Mouse (Mus musculus): ENCODE results near the gene Gm10974. TPM values are rescaled to one million over a fixed set of nuclear protein-coding genes. Genes with fewer than 3 reads are reported as not detected.

Gm10974 gene
- polyA plus RNA-seq, 1 experiment from 2014 or later: not detected

GRCm38 (mm10) chr7:66418981-66419380 lies 53.3 kb downstream of the Gm10974 start:
- Histone ChIP-seq H3K4me2 (no peak overlapping the region), H3K9ac (no peak overlapping the region), H3K4me1 (replicated peaks) (no peaks in the 10 kb centered on the region), H3K9me3 (no peaks in the 10 kb centered on the region), H3K4me3 (no peak overlapping the region), H3K36me3 (no peaks in the 10 kb centered on the region), H3K27ac (replicated peaks) (no peak overlapping the region), H3K27me3 (peaks cover 28% of the 10 kb centered on the region)
- whole genome bisulfite sequencing: 57% methylated on average over 12 of the region's 12 CpGs
- no peak for ATAC-seq (ENCODE audit: low read depth)

- H3K27ac ChIP-seq (replicated peaks): no peak overlapping the region
These were observed 56.2 kb downstream of the Gm10974 start for GRCm38 (mm10) chr7:66421903-66422302.

GRCm38 (mm10) chr7:66427053-66427436 lies 61.3 kb downstream of the Gm10974 start:
- under 1% methylated on average over 23 of the region's 23 CpGs for WGBS
- ATAC-seq (ENCODE audit: low read depth): peak; percentile 55
- H3K4me3 ChIP-seq: peak overlapping the region; percentile 49
- H3K27me3 ChIP-seq: peaks cover 74% of the 10 kb centered on the region
- H3K9ac ChIP-seq: peak overlapping the region; percentile 35
- no peak overlapping the region for H3K27ac ChIP-seq (replicated peaks)
- no peaks in the 10 kb centered on the region for H3K36me3 ChIP-seq
- peaks cover 16% of the 10 kb centered on the region for H3K4me1 ChIP-seq (replicated peaks)
- H3K9me3 ChIP-seq: no peaks in the 10 kb centered on the region
- H3K4me2 ChIP-seq: peak overlapping the region; percentile 92

More at GRCm38 (mm10) chr7:66421903-66422302, 56.2 kb downstream of the Gm10974 start:
- ATAC-seq (ENCODE audit: low read depth): no peak
- no peaks in the 10 kb centered on the region for H3K9me3 ChIP-seq
- no peak overlapping the region for H3K4me2 ChIP-seq
- peaks cover 57% of the 10 kb centered on the region for H3K27me3 ChIP-seq
- H3K4me1 ChIP-seq (replicated peaks): peaks cover 2% of the 10 kb centered on the region
- WGBS: 73% methylated on average over 8 of the region's 8 CpGs
- H3K9ac ChIP-seq: no peak overlapping the region
- H3K4me3 ChIP-seq: no peak overlapping the region
- H3K36me3 ChIP-seq: no peaks in the 10 kb centered on the region

GRCm38 (mm10) chr7:66427437-66428161 lies 61.9 kb downstream of the Gm10974 start, which contains the start of gene Aldh1a3:
Aldh1a3 (minus strand) TSS chr7:66427517.
- Histone ChIP-seq H3K27ac (replicated peaks) (no peak within 1 kb of the TSS), H3K9ac (peak within 1 kb of the TSS; percentile 35), H3K9me3 (no peaks in the 10 kb centered on the region), H3K27me3 (peaks cover 74% of the 10 kb centered on the region), H3K4me1 (replicated peaks) (peaks cover 16% of the 10 kb centered on the region), H3K4me3 (peak within 1 kb of the TSS; percentile 49), H3K36me3 (no peaks in the 10 kb centered on the region), H3K4me2 (peak within 1 kb of the TSS; percentile 92)
- under 1% methylated on average over 56 of the region's 56 CpGs for WGBS
- ATAC-seq (ENCODE audit: low read depth): peak; percentile 81

- 0 out of 2 replicates have a peak, but pooled peaks have one; percentile 32 for ATAC-seq (ENCODE audit: low read depth)
- H3K36me3 ChIP-seq: no peaks in the 10 kb centered on the region
- no peak overlapping the region for H3K4me2 ChIP-seq
- 41% methylated on average over 10 of the region's 10 CpGs for WGBS
- no peak overlapping the region for H3K27ac ChIP-seq (replicated peaks)
- H3K4me3 ChIP-seq: no peak overlapping the region
- H3K4me1 ChIP-seq (replicated peaks): no peaks in the 10 kb centered on the region
- H3K9me3 ChIP-seq: no peaks in the 10 kb centered on the region
- peaks cover 8% of the 10 kb centered on the region for H3K27me3 ChIP-seq
- H3K9ac ChIP-seq: no peak overlapping the region
These were observed 68.8 kb downstream of the Gm10974 start for GRCm38 (mm10) chr7:66434453-66434935.

Small RNA genes within 50 kb of the gene (microRNA-seq; reads per million reads assigned to microRNA genes)
- not detected for gene Mir7057

Other genes starting within 250 kb of the Gm10974 start
- gene Lrrk1, start 22.4 kb downstream of the Gm10974 start, polyA plus RNA-seq (2015; fragmentation: Nextera tagmentation; extraction: Ambion mirVana): 6.5 and 8.0 TPM in 2 replicates
- gene Aldh1a3, start 61.6 kb downstream of the Gm10974 start, polyA plus RNA-seq (2015; fragmentation: Nextera tagmentation; extraction: Ambion mirVana): 1.5 and 2.9 TPM in 2 replicates

All from neural tube, embryonic 13.5 days (tissue).